Mouse (Mus musculus) stomach, embryonic 16.5 days (tissue): Measurements from ENCODE around the gene Vps37d. TPM values are rescaled to one million over a fixed set of nuclear protein-coding genes. Genes with fewer than 3 reads are reported as not detected.

Source experiments
- ATAC-seq: fragments of 200-750 bp; cut with Nextera tagmentation; 2 replicates; pipeline ENCODE4 v1.8.0; 2017; ENCODE audit warnings: moderate number of reproducible peaks, moderate TSS enrichment; ENCODE audit not compliant: insufficient read depth, low FRiP score
- H3K27ac ChIP-seq: fragments of 300-500 bp; sonication (generic); 2 replicates; pipeline ENCODE4 v1.5.1; 2014; ENCODE audit warnings: low read length
- H3K27me3 ChIP-seq: fragments of 300-500 bp; sonication (generic); 2 replicates; pipeline ENCODE4 v1.6.1; 2014; ENCODE audit warnings: low read length, control low read depth, mixed read lengths; ENCODE audit not compliant: control insufficient read depth, insufficient read depth
- H3K36me3 ChIP-seq: fragments of 300-500 bp; sonication (generic); 2 replicates; pipeline ENCODE4 v1.6.1; 2014; ENCODE audit warnings: low read length; ENCODE audit not compliant: control insufficient read depth, insufficient read depth
- H3K4me1 ChIP-seq: fragments of 300-500 bp; sonication (generic); 2 replicates; pipeline ENCODE4 v1.6.1; 2014; ENCODE audit warnings: low read length, control low read depth, mixed read lengths; ENCODE audit not compliant: control insufficient read depth, insufficient read depth
- H3K4me2 ChIP-seq: fragments of 300-500 bp; sonication (generic); 2 replicates; pipeline ENCODE4 v1.6.1; 2014; ENCODE audit warnings: low read depth, low read length, mixed read lengths
- H3K4me3 ChIP-seq: fragments of 300-500 bp; sonication (generic); replicated peaks from 2 replicates; pipeline ENCODE4 v1.5.1; 2014; ENCODE audit warnings: mild to moderate bottlenecking, low read length
- H3K9ac ChIP-seq: fragments of 300-500 bp; sonication (generic); 2 replicates; pipeline ENCODE4 v1.6.1; 2014; ENCODE audit warnings: low read length
- H3K9me3 ChIP-seq: fragments of 300-500 bp; sonication (generic); replicated peaks from 2 replicates; pipeline ENCODE4 v1.6.1; 2016; ENCODE audit warnings: low read length, control low read depth; ENCODE audit not compliant: control insufficient read depth
- WGBS: fragments of 180-500 bp; shearing (Covaris S2); extraction: QIAGEN DNeasy Blood & Tissue Kit; methylation state at CpG from one replicate; pipeline ENCODE4 v1.1.7; 2014; 5-methylcytosine and 5-hydroxymethylcytosine counted together
- polyA plus RNA-seq: library from polyadenylated mRNA; unstranded; fragments of >200 nt; fragmentation: Nextera tagmentation; extraction: Ambion mirVana; gene quantifications from 2 replicates; pipeline ENCODE4 v1.2.1, GENCODE M21; 2015

Vps37d gene
- polyA plus RNA-seq, 1 experiment from 2014 or later = 3.5 TPM

DNA sequence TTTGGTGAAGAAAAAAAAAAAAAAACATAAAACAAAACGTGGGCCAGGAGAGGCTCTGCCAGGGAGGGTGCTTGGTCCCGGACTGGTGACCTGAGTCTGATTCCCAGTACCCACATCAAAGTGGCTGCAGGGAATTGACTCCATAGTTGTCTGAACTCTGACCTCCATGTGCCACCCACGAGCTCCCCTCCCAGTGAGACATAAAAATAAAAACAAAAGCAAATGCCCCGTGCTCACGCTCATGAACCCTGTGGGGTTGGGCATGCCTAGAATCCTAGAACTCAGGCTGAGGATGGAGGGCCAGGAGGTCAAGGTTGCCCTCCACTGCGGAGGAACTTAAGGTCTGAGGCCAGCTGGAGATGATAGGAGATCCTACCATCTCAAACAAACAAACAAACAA, 31.0 kb upstream of the Vps37d start:
- ATAC-seq = no peak
- Histone ChIP-seq H3K4me3 (no peak overlapping the region), H3K9me3 (no peaks in the 10 kb centered on the region), H3K27ac (no peak overlapping the region), H3K4me2 (no peak overlapping the region), H3K4me1 (peaks cover 4% of the 10 kb centered on the region; the same call in 1 of the 2 replicates), H3K36me3 (no peaks in the 10 kb centered on the region), H3K9ac (no peak overlapping the region), H3K27me3 (peaks cover 22% of the 10 kb centered on the region)
- WGBS = 64% methylated on average over 6 of the region's 6 CpGs

- WGBS = 9% methylated on average over 40 of the region's 40 CpGs
- Histone ChIP-seq H3K9ac (peak overlapping the region; percentile 66; the same call in 1 of the 2 replicates), H3K27ac (no peak overlapping the region)
Observed at GRCm38 (mm10) chr5:135107521-135108501, 29.7 kb upstream of the Vps37d start.

DNA sequence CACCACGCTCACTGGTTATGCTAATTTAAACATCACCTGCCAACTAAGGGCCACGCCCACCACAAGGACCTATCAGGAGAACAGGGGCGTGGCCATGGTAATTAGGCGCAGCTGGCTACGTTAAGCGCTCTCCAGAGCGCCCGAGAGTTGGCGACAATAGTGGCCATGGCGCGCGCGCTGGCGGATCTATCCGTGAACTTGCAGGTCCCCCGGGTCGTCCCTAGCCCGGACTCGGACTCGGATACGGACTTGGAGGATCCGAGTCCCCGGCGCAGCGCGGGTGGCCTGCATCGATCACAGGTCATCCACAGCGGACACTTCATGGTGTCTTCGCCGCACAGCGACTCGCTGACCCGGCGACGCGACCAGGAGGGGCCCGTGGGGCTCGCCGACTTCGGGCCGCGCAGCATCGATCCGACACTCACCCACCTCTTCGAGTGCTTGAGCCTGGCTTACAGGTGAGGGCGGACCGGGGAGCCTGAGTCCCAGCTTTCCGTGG, 28.7 kb upstream of the Vps37d start:
- Histone ChIP-seq H3K27me3 (peaks cover 22% of the 10 kb centered on the region), H3K27ac (no peak overlapping the region), H3K4me1 (peaks cover 4% of the 10 kb centered on the region; the same call in 1 of the 2 replicates), H3K36me3 (no peaks in the 10 kb centered on the region), H3K9me3 (no peaks in the 10 kb centered on the region), H3K9ac (peak overlapping the region; percentile 66), H3K4me3 (peak overlapping the region; percentile 55), H3K4me2 (peak overlapping the region; percentile 96)
- under 1% methylated on average over 48 of the region's 48 CpGs for WGBS
- ATAC-seq = peak; percentile 82

More at GRCm38 (mm10) chr5:135107521-135108501, 29.7 kb upstream of the Vps37d start:
- peaks cover 22% of the 10 kb centered on the region for H3K27me3 ChIP-seq
- H3K4me2 ChIP-seq = peak overlapping the region; percentile 96
- peak overlapping the region; percentile 55 for H3K4me3 ChIP-seq
- H3K4me1 ChIP-seq = peaks cover 4% of the 10 kb centered on the region; the same call in 1 of the 2 replicates
- no peaks in the 10 kb centered on the region for H3K36me3 ChIP-seq
- no peaks in the 10 kb centered on the region for H3K9me3 ChIP-seq
- peak; percentile 65; the same call in 1 of the 2 replicates for ATAC-seq

DNA sequence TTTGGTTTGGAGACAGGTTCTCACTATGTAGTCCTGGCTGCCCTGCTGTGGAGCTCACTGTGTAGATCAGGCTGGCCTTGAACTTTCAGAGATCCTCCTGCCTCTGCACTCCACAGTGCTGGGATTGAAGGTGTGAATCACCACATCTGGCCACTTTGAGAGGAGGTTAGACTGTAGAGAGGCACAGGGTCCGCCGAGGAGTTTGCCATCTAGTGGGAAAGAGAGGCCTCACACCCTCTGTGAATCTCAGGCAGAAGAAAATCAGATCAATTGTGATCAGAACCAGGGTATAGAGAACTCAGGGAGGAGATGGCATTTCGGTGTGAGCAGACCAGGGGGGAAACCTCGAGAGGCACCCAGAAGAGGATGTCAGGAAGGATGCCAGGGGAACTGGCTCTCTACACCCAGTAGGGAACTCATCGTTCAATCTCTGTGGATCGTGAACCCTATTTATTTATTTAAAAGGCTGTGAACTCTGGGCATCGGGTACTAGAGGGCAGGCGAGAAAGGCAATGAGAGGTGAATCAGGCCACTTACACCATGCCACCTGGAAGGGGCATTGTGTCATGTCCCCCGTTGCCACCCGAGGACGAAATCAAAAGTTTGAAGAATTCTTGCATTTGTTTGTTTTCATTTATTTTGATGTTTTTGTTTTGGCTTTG, 26.1 kb upstream of the Vps37d start:
- Histone ChIP-seq H3K36me3 (no peaks in the 10 kb centered on the region), H3K27me3 (peaks cover 20% of the 10 kb centered on the region), H3K4me1 (peaks cover 4% of the 10 kb centered on the region; the same call in 1 of the 2 replicates), H3K9ac (no peak overlapping the region), H3K4me2 (no peak overlapping the region), H3K4me3 (no peak overlapping the region), H3K27ac (no peak overlapping the region), H3K9me3 (no peaks in the 10 kb centered on the region)
- WGBS = 62% methylated on average over 11 of the region's 11 CpGs
- no peak for ATAC-seq

DNA sequence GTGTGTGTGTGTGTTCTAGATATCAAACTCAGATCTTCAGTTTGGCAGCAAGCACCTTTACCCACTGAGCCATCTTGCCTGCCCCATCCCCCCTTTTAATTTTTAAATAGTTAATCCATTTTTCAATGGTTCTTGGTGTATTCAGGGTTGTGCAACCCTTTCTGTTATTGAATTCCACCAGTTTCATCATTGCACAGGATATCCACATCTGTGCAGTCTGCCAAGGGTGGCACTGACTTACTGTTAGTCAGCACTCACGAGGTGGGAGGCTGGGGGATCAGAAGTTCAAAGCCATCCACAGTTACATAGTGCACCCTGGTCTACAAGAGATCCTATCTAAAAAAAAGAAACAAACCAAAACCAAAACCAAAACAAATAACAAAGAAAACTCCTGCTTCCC, 22.9 kb upstream of the Vps37d start:
- H3K4me1 ChIP-seq = no peaks in the 10 kb centered on the region
- H3K9ac ChIP-seq = no peak overlapping the region
- WGBS = 51% methylated on average over 1 of the region's 1 CpGs
- ATAC-seq = no peak
- H3K4me3 ChIP-seq = no peak overlapping the region
- no peaks in the 10 kb centered on the region for H3K9me3 ChIP-seq
- H3K27ac ChIP-seq = no peak overlapping the region
- no peak overlapping the region for H3K4me2 ChIP-seq
- no peaks in the 10 kb centered on the region for H3K36me3 ChIP-seq
- no peaks in the 10 kb centered on the region for H3K27me3 ChIP-seq

DNA sequence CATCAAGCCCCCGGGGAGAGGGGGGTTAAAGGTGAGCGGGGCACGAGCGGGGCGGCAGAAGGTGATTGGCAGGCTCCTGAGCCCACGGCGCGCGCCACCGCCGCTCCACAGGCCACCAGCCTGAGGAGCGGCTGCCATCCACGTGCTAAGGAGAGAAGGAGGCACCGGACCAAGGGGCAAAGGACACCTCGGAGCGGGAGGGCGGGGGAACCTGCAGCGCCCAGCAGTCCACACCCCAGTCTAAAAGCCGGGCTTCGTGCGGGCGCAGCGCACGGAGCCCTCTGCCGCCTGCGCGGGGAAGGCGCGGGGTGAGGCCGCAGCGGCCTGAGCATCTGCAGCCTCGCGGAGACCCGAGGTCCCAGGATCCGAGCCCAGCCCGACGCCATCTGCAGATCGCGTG, 11.6 kb upstream of the Vps37d start, which contains the start of gene Mlxipl:
Gene Mlxipl (plus strand): TSS at position 238 of the 400 bp plus-strand sequence.
- H3K4me1 ChIP-seq = no peaks in the 10 kb centered on the region
- H3K9ac ChIP-seq = 0 out of 2 replicates have a peak within 1 kb of the TSS, but pooled peaks have one; percentile 35
- peak within 1 kb of the TSS; percentile 38 for H3K4me2 ChIP-seq
- H3K27me3 ChIP-seq = peaks cover 37% of the 10 kb centered on the region
- 2% methylated on average over 39 of the region's 39 CpGs for WGBS
- peak; percentile 50; the same call in 1 of the 2 replicates for ATAC-seq
- H3K27ac ChIP-seq = no peak within 1 kb of the TSS
- no peaks in the 10 kb centered on the region for H3K36me3 ChIP-seq
- H3K4me3 ChIP-seq = peak within 1 kb of the TSS; percentile 12; the same call in 1 of the 2 replicates
- no peaks in the 10 kb centered on the region for H3K9me3 ChIP-seq

GRCm38 (mm10) chr5:135086871-135087270, 8.8 kb upstream of the Vps37d start:
- no peak for ATAC-seq
- WGBS = 45% methylated on average over 4 of the region's 4 CpGs
- Histone ChIP-seq H3K4me1 (no peaks in the 10 kb centered on the region), H3K27me3 (peaks cover 29% of the 10 kb centered on the region), H3K4me3 (no peak overlapping the region), H3K9me3 (no peaks in the 10 kb centered on the region), H3K9ac (no peak overlapping the region), H3K36me3 (no peaks in the 10 kb centered on the region), H3K4me2 (no peak overlapping the region), H3K27ac (no peak overlapping the region)

GRCm38 (mm10) chr5:135080539-135080938, 2.5 kb upstream of the Vps37d start:
- H3K4me2 ChIP-seq = no peak overlapping the region
- H3K36me3 ChIP-seq = no peaks in the 10 kb centered on the region
- no peak overlapping the region for H3K9ac ChIP-seq
- peaks cover 8% of the 10 kb centered on the region for H3K4me1 ChIP-seq
- H3K9me3 ChIP-seq = no peaks in the 10 kb centered on the region
- no peak overlapping the region for H3K4me3 ChIP-seq
- H3K27ac ChIP-seq = no peak overlapping the region
- H3K27me3 ChIP-seq = no peaks in the 10 kb centered on the region
- ATAC-seq = no peak
- WGBS = 84% methylated on average over 5 of the region's 5 CpGs
